Mouse (Mus musculus): ENCODE measurements at regions not wholly inside any gene's neighbourhood (a gene's known extent, or its start where the extent isn't known, plus 50 kb on each side); places are given as distances from the start of the nearest gene placed in this dataset.
A peak's percentile ranks its signal among the peaks of the same experiment; 100 is the strongest.

DNA sequence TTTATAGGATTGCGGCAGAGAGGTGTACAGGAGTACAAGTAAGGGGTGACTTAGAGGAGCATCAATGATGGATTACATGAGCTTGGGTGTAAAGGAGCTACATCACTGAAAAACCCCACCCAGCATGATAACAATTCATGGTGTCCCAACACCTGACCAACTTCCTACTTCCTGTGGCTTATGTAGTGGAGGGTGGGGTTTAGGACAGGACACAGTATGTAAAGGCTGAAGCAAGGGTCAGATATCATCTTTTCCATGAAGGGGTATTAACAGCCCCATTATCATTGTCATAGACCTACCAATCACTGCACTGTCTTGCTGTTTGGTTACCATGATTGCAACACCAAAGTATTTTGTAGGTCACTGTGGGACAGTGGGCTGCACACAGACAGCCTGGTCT, 2529.8 kb upstream of the Gm8797 start:
- no peaks in the 10 kb centered on the region for H3K36me3 ChIP-seq (ENCODE audit: control insufficient read depth, insufficient read depth, low read length)
- H3K27ac ChIP-seq (replicated peaks; ENCODE audit: low read depth, low read length), result no peak overlapping the region
- H3K9me3 ChIP-seq (ENCODE audit: control insufficient read depth, low read length), result peaks cover 7% of the 10 kb centered on the region
- H3K27me3 ChIP-seq (ENCODE audit: control insufficient read depth, insufficient read depth, low read length), result no peaks in the 10 kb centered on the region
- H3K4me2 ChIP-seq (ENCODE audit: low read length), result no peak overlapping the region
- no peak for DNase-seq
- no peak overlapping the region for H3K9ac ChIP-seq (replicated peaks; ENCODE audit: low read length)
- no peak overlapping the region for H3K4me3 ChIP-seq (replicated peaks; ENCODE audit: low read depth, low read length)
- 100% methylated on average over 1 of the region's 1 CpGs for WGBS
- ATAC-seq (ENCODE audit: low FRiP score, low TSS enrichment), result peak; percentile 51; the same call in 1 of the 2 replicates
- no peaks in the 10 kb centered on the region for H3K4me1 ChIP-seq (ENCODE audit: control insufficient read depth, insufficient read depth, low read length)

Measured in midbrain, embryonic 14.5 days (tissue).